Mouse (Mus musculus) T-cell, adult 2 months (primary cell): Measurements from ENCODE around the gene Kifc3.
"Not testable (repeated sequence)": the region's sequence is repeated elsewhere in the genome, so short reads cannot be mapped to it uniquely, and the experiment has no call there.

Source experiments
- DNase-seq: peaks from one replicate; pipeline ENCODE4 v3.0.0; 2022; ENCODE audit warnings: low spot score

The Kifc3 gene

GRCm38 (mm10) chr8:95202056-95202570 is 499 bp downstream of the Kifc3 start:
- no peak for DNase-seq

GRCm38 (mm10) chr8:95201491-95201890 is 1.1 kb downstream of the Kifc3 start:
- no peak for DNase-seq

- no peak for DNase-seq
Observed at GRCm38 (mm10) chr8:95200001-95200405, 2.6 kb downstream of the Kifc3 start.

DNA sequence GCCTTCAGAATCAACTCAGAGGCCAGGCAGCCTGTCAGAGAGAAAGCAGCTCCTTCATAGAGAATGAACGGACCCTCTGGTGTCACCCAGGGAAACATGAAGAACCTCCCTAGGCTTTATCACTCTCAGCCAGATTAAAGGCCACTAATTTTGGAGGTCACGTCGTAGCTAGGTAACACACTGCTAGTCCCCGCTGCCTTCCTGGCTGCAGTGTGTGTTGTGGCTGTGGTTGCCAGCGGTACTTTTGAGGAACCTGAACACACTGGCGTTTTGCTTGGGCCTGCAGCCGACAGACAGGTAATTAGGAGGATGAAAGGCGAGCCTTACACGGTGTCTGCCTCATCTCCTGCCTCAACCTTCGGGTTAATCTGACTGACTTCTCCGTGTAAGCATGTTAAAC is 6.9 kb downstream of the Kifc3 start:
- DNase-seq: no peak

DNA sequence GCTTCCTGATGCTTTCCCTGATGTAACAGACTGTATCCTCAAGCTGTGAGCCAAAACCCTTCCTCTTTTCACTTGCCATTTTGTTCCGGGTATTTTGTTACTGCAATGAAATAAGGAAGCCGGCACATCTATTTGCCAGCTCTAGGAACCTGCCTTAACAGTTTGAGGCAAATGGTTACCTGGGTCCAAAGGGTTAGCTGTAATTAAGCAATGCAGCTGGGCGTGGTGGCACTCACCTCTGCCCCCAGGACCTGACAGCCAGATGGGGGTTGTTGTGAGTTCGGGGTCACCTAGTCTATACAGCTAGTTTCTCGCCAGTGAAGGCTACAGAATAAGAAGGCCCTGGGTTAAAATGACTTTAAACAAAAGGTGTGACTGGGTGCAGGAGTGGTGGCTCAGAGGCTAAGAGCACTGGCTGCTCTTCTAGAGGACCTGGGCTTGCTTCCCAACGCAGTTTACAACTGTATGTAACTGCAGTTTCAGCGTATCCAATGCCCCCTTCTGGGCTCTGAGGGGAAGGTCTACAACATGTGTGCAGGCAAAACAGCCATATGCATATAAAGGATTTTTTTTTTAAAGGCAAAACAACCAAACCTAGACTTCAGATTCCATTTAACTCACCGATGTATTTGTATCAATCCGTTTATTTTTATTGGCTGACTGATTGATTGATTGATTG is 11.0 kb downstream of the Kifc3 start:
- DNase-seq: no peak

DNA sequence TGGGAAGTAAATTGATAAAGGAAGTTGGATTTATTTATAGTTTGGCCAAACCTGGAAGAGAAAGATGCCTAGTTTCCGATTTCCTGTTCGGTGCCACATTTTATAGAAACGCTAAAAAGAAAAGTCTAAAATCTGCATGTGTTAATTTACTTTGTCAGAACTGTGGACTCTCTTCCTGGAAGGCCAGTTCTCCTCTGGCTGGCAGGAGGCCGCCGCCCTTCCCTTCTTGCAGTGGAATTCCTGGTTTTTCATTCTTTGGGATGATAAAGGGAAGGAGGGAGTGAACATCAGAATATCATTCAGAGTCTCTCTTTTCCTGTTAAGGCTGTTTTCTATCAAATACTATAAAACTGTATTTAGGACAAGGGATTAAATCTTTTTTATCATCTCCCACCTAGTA is 15.0 kb downstream of the Kifc3 start:
- no peak for DNase-seq

- no peak for DNase-seq
Observed at GRCm38 (mm10) chr8:95185891-95186513, 16.6 kb downstream of the Kifc3 start.

GRCm38 (mm10) chr8:95185104-95185503 is 17.5 kb downstream of the Kifc3 start:
- DNase-seq: no peak

DNA sequence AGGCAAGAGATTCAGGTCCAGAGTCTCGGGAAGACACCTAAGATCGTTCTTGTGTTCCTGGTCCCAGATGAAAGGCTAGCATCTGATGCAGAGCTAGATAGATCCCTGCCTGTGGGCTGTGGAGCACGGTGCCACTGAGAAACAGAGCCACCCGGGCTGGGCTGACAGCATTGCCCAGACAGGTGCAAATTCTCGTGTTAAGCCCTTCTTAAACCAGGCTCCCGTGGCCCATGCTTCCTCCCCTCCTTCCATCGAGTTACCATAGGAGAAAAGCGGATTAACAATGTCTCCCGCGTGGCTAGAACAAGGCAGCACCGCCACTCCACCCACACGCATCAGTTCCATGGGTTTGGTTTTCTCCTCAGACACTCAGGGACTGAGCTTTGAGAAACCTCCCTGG is 18.4 kb downstream of the Kifc3 start:
- DNase-seq: no peak

DNA sequence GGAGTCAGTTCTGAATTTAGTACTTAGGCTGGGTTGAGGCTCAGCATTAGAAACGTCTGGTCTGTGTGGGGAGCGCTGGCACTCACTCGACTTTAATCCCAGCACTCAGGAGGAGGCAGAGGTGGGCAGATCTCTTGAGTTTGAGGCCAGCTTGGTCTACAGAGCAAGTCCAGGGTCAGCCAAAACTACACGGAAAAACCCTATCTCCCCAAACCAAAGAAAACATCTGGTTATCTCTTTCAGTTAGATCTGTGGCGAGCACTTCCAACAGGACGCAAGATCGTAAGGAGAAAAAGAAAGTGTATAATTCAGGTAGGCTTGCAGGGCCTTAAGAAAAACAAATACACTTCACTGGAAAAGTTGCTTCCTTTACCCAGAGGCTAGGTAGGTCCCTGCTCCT is 20.8 kb downstream of the Kifc3 start:
- no peak for DNase-seq

DNA sequence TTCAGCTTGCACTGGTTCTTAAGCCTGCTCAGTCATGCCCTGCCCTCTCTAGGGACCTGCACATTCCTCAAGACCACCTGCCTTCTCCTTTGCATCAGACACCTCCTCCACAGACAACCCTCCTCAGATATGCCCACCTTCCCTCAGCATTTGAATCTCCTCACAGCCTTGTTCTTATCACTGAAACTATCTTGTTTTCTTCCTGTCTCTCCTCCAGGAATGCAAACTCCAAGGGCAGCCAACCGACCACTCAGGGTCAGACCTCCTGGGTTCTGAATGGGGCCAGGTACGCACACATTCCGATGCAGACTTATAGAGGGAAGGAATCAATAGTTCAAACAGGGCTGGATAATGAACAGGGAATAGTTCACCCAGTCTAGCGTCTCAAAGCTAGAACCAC is 24.4 kb downstream of the Kifc3 start:
- DNase-seq: no peak

DNA sequence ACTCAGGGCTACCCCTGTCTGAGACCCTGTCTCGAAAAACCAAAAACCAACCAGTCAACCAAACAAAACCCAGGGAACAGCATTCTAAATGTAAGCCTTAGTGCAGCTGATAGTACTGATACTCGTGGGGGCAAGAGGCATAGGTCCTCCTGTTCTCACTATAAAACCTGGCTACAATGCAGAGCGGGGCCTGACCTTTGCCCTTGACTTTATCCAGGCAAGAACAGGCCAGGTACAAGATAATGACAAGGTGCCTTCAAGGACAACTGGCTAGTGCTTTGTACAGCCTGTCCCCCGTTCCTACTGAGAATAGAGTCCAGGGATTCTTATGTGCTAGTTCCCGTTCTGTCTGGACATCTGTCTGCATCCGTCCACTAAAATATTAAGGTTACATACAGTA is 25.6 kb downstream of the Kifc3 start:
- no peak for DNase-seq

- DNase-seq: no peak
Observed at GRCm38 (mm10) chr8:95175808-95176207, 26.8 kb downstream of the Kifc3 start.

- no peak for DNase-seq
Observed at GRCm38 (mm10) chr8:95175306-95175705, 27.3 kb downstream of the Kifc3 start.

DNA sequence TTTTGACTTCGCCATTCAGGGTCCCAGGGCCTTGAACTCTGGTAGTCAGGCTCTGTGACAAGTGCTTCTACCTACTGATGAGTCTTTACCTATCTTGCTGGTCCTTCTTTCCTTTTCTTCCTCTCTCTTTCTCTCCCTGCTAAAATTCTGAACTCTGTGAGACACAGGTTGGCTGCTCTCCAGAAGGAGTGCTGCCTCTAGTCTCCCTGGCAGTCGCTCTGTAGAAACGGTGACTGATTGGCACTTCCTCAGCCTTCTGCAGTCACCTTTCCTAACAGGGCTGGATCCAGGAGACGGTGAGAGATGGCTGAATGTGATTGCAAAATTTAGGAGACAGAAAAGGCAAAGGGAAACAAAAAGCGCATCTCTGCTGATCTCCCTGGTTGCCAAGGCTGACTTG is 30.2 kb downstream of the Kifc3 start:
- DNase-seq: no peak

DNA sequence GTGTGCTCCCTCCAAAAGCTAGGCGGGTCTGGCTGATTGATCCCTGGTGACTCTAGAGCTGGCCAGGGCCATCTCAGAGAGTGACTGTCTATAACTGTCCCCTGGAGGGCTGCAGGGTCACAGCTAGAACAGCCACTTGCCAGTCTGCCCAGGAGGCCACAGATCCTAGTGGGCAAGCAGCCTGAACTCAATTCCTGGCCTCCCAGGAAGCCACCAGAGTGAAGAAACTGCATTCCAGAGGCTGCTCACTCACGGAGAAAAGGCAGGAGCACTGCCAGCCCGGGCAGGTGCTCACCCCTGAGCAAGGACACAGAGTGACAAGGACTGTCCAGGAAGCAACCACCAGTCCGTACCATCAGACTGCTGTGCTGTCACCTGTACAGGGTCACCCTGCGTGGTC is 34.9 kb downstream of the Kifc3 start:
- DNase-seq: no peak

DNA sequence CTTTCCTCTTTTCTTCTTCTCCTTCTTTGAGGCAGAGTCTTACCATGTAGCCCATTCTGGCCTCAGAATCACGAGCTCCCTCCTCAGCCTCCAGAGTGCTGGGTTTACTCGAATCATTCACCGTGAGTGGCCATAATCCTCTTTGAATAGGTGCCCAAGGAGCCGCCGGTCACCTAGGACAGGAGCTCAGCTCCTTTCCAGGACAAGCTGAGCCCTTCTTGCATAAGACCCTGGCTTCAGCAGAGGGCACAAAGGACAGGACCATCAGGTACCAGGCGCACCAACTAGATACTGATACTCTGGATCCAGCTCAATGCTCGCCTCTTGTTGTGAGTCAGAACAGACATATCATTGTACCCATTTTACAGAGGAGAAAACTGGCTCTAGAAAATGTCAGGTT is 36.2 kb downstream of the Kifc3 start:
- DNase-seq: no peak

- no peak for DNase-seq
Observed at GRCm38 (mm10) chr8:95165923-95166322, 36.7 kb downstream of the Kifc3 start.

DNA sequence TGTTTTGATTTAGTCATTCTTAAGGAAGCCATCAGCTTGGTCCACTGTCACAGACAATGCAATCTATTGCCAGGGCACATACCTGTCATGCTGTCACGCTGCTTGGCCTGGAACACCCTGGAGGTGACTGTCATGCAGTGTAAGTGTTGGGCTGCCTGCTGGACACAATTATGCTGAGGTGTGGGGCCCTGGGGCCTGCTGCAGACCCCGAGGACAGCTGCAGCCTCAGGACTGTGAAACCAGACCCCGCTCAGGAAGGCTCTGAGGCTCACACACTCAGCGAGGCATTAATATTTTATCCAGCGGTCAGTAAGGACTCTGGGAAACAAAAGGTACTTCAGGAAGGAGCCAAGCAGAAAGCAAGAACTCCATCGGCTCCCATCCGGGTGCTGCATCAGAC is 38.1 kb downstream of the Kifc3 start:
- DNase-seq: no peak

GRCm38 (mm10) chr8:95163969-95164368 is 38.6 kb downstream of the Kifc3 start:
- not testable (repeated sequence) for DNase-seq

DNA sequence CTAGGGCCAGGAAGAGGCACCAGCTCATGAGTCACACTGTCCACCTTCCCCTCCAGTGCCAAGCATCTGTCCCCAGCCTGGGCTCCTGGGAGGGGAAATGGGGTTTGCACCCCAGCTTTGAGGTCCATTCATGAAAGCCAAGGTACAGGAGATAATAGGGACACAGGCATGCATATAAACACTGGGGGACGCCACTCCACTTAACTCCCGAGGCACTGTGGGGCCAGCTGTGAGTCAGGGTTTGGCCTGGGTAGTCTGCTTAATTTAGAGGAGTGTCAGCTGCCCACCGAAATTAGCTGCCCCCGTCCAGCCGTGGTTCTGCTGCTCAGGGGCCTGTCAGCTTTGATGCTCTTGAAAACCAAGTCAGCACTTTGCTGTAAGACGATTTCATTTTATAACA is 39.8 kb downstream of the Kifc3 start:
- DNase-seq: no peak

GRCm38 (mm10) chr8:95159344-95159743 is 43.3 kb downstream of the Kifc3 start:
- DNase-seq: no peak

- no peak for DNase-seq
Observed at GRCm38 (mm10) chr8:95158654-95159053, 44.0 kb downstream of the Kifc3 start.

DNA sequence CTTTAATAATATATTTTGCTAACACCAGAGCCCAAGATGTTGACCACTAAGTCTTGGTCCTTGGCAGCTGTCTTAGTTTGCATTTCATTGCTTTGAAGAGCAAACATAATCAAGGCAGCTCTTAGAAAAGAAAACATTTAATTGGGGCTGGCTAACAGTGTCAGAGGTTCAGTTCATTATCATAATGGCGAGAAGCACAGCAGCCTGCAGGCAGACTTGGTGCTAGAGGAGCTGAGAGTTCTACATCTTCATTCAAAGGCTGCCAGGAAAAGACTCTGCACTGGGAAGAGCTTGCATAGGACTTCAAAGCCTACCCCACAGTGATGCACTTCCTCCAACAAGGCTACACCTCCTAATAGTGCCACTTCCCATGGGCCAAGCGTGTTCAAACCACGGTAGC is 45.5 kb downstream of the Kifc3 start:
- DNase-seq: no peak
